Mouse (Mus musculus) CH12.LX (cell line): ENCODE results near the gene Armh1.

Source experiments
- CTCF ChIP-seq, 2 experiments: IDR thresholded peaks in 1 of 2; conservative IDR thresholded peaks in 1 of 2; 2 replicates each; pipeline ENCODE4 v1.5.1; 2011 to 2012; ENCODE audit warnings: low read depth in 2 of 2, low read length in 2 of 2, improper control_type of control experiment in 1 of 2, inconsistent platforms in 1 of 2, mild to moderate bottlenecking in 1 of 2, moderate library complexity in 1 of 2
- ELF1 ChIP-seq: IDR thresholded peaks from 2 replicates; pipeline ENCODE4 v1.6.1; 2014; ENCODE audit warnings: low read depth, mild to moderate bottlenecking, inconsistent platforms, low read length, improper control_type of control experiment
- MAX ChIP-seq: IDR thresholded peaks from 2 replicates; pipeline ENCODE4 v1.6.1; 2011; ENCODE audit warnings: low read length, improper control_type of control experiment
- NRF1 ChIP-seq: IDR thresholded peaks from 2 replicates; pipeline ENCODE4 v1.6.1; 2014; ENCODE audit warnings: low read depth, mild to moderate bottlenecking, inconsistent platforms, low read length, improper control_type of control experiment, moderate library complexity
- POLR2A ChIP-seq: IDR thresholded peaks from 2 replicates; pipeline ENCODE4 v1.6.1; 2011; ENCODE audit warnings: low read depth, mild to moderate bottlenecking, improper control_type of control experiment, low read length
- TBP ChIP-seq: conservative IDR thresholded peaks from 2 replicates; pipeline ENCODE4 v1.6.1; 2011; ENCODE audit warnings: low read depth, low read length, improper control_type of control experiment

DNA sequence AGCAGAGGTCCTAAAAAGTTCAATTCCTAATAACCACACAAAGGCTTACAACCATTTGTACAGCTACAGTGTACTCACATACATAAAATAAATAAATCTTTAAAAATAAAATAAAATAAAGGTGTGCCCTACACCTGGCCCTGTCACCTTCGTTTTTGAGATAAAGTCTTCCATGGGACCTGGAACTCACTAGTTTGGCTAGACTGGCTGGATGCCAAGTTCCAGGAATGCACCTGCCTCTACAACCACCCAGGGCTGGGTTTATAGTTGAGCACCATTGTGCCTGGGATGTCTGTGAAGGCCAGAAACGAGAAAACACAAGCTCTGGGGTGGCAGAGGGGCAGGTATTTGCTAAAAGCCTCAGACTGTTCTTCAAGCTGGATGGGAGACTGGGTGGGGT, 12.8 kb downstream of the Armh1 start:
- TF ChIP-seq MAX: no peak
- TF ChIP-seq CTCF (conservative IDR thresholded peaks at IDR 0.05 in 1 of 2, IDR thresholded peaks at IDR 0.05 in 1 of 2; ENCODE audit: low read depth in 2 of 2, low read length in 2 of 2): no peak
- no peak for TF ChIP-seq POLR2A
- no peak for TF ChIP-seq NRF1
- no peak for TF ChIP-seq TBP
- no peak for TF ChIP-seq ELF1
